Mouse (Mus musculus) gonadal fat pad, adult 2 months (tissue): Measurements from ENCODE around the gene Ppp2r5b. TPM values are rescaled to one million over a fixed set of nuclear protein-coding genes. Genes with fewer than 3 reads are reported as not detected.

Experiments
- DNase-seq: peaks from one replicate; pipeline ENCODE4 v3.0.0-alpha.2; 2012; ENCODE audit warnings: low read depth
- polyA plus RNA-seq: library from polyadenylated mRNA; depleted of rRNA; stranded (reverse); fragments of >200 nt; gene quantifications from 2 replicates; pipeline ENCODE4 v1.2.3, GENCODE M21; 2012

Gene Ppp2r5b
- polyA plus RNA-seq, 1 experiment: 61.5 TPM

- DNase-seq: no peak
Measured at GRCm38 (mm10) chr19:6268670-6269132, 33.0 kb upstream of the Ppp2r5b start.

- no peak for DNase-seq
Measured at GRCm38 (mm10) chr19:6268170-6268528, 32.5 kb upstream of the Ppp2r5b start.

GRCm38 (mm10) chr19:6267306-6268169 lies 31.9 kb upstream of the Ppp2r5b start:
- DNase-seq: no peak

GRCm38 (mm10) chr19:6265727-6266182 lies 30.1 kb upstream of the Ppp2r5b start:
- DNase-seq: no peak

GRCm38 (mm10) chr19:6264945-6265344 lies 29.3 kb upstream of the Ppp2r5b start:
- DNase-seq: no peak

GRCm38 (mm10) chr19:6264200-6264599 lies 28.5 kb upstream of the Ppp2r5b start:
- DNase-seq: no peak

- DNase-seq: no peak
Measured at GRCm38 (mm10) chr19:6262839-6263433, 27.3 kb upstream of the Ppp2r5b start.

- no peak for DNase-seq
Measured at GRCm38 (mm10) chr19:6262222-6262621, 26.6 kb upstream of the Ppp2r5b start.

- no peak for DNase-seq
Measured at GRCm38 (mm10) chr19:6261379-6261778, 25.7 kb upstream of the Ppp2r5b start.

- no peak for DNase-seq
Measured at GRCm38 (mm10) chr19:6260946-6261345, 25.3 kb upstream of the Ppp2r5b start.

GRCm38 (mm10) chr19:6260428-6260827 lies 24.8 kb upstream of the Ppp2r5b start:
- no peak for DNase-seq

- no peak for DNase-seq
Measured at GRCm38 (mm10) chr19:6253021-6253420, 17.3 kb upstream of the Ppp2r5b start.

- DNase-seq: no peak
Measured at GRCm38 (mm10) chr19:6247526-6248300, 12.0 kb upstream of the Ppp2r5b start.

- no peak for DNase-seq
Measured at GRCm38 (mm10) chr19:6245806-6246205, 10.1 kb upstream of the Ppp2r5b start.

GRCm38 (mm10) chr19:6243226-6243625 lies 7.6 kb upstream of the Ppp2r5b start:
- no peak for DNase-seq

- no peak for DNase-seq
Measured at GRCm38 (mm10) chr19:6242281-6242680, 6.6 kb upstream of the Ppp2r5b start.

GRCm38 (mm10) chr19:6241274-6242107 lies 5.8 kb upstream of the Ppp2r5b start, which contains the start of gene Atg2a:
Atg2a (plus strand) TSS chr19:6241668.
- DNase-seq: peak; percentile 98

GRCm38 (mm10) chr19:6240725-6241124 lies 5.1 kb upstream of the Ppp2r5b start:
- DNase-seq: no peak

GRCm38 (mm10) chr19:6240136-6240535 lies 4.5 kb upstream of the Ppp2r5b start:
- DNase-seq: no peak

- DNase-seq: no peak
Measured at GRCm38 (mm10) chr19:6238740-6239139, 3.1 kb upstream of the Ppp2r5b start.

- DNase-seq: no peak
Measured at GRCm38 (mm10) chr19:6236842-6237241, 1.2 kb upstream of the Ppp2r5b start.
